Mouse (Mus musculus): Measurements from ENCODE around the gene Gm11111. TPM values are rescaled to one million over a fixed set of nuclear protein-coding genes. Genes with fewer than 3 reads are reported as not detected.

Gene Gm11111
- polyA plus RNA-seq, 1 experiment from 2014 or later: not detected

Other genes with a start within 250 kb of the Gm11111 start
- 0.23 and 0.46 TPM in 2 replicates for gene Cfap299, start 223.4 kb upstream of the Gm11111 start, polyA plus RNA-seq (2015; fragmentation: Nextera tagmentation; extraction: Ambion mirVana)